Mouse (Mus musculus) intestine, postnatal 0 days (tissue): ENCODE data around the gene Enoph1. TPM values are rescaled to one million over a fixed set of nuclear protein-coding genes. Genes with fewer than 3 reads are reported as not detected.

ENCODE experiments used
- ATAC-seq: fragments of 200-750 bp; cut with Nextera tagmentation; 2 replicates; pipeline ENCODE4 v1.8.0; 2017; ENCODE audit warnings: mild to moderate bottlenecking, moderate TSS enrichment, moderate library complexity
- H3K27ac ChIP-seq: fragments of 300-500 bp; sonication (generic); 2 replicates; pipeline ENCODE4 v1.5.1; 2014; ENCODE audit warnings: mild to moderate bottlenecking, low read depth, low read length, moderate library complexity
- H3K27me3 ChIP-seq: fragments of 300-500 bp; sonication (generic); replicated peaks from 2 replicates; pipeline ENCODE4 v1.6.1; 2014; ENCODE audit warnings: low read length, mixed read lengths; ENCODE audit not compliant: control insufficient read depth, insufficient read depth
- H3K36me3 ChIP-seq: fragments of 300-500 bp; sonication (generic); 2 replicates; pipeline ENCODE4 v1.6.1; 2014; ENCODE audit warnings: mild to moderate bottlenecking, moderate library complexity; ENCODE audit not compliant: control insufficient read depth, insufficient read depth
- H3K4me1 ChIP-seq: fragments of 300-500 bp; sonication (generic); replicated peaks from 2 replicates; pipeline ENCODE4 v1.6.1; 2014; ENCODE audit warnings: antibody characterized with exemption, low read length, mixed read lengths; ENCODE audit not compliant: control insufficient read depth, insufficient read depth
- H3K4me2 ChIP-seq: fragments of 300-500 bp; sonication (generic); replicated peaks from 2 replicates; pipeline ENCODE4 v1.6.1; 2014; ENCODE audit warnings: low read depth, mild to moderate bottlenecking, moderate library complexity
- H3K4me3 ChIP-seq: fragments of 300-500 bp; sonication (generic); 2 replicates; pipeline ENCODE4 v1.5.1; 2014; ENCODE audit warnings: low read depth, low read length
- H3K9ac ChIP-seq: fragments of 300-500 bp; sonication (generic); 2 replicates; pipeline ENCODE4 v1.6.1; 2014; ENCODE audit warnings: mild to moderate bottlenecking, low read depth, low read length
- H3K9me3 ChIP-seq: fragments of 300-500 bp; sonication (generic); 2 replicates; pipeline ENCODE4 v1.6.1; 2016; ENCODE audit warnings: mixed run types; ENCODE audit not compliant: control insufficient read depth
- CTCF ChIP-seq: sonication (generic); IDR thresholded peaks from 2 replicates; pipeline ENCODE4 v1.5.1; 2016; ENCODE audit warnings: low read depth, mild to moderate bottlenecking, control low read depth, antibody characterized with exemption, moderate library complexity
- WGBS: fragments of 180-500 bp; shearing (Covaris S2); extraction: QIAGEN DNeasy Blood & Tissue Kit; methylation state at CpG from one replicate; pipeline ENCODE4 v1.1.7; 2014; 5-methylcytosine and 5-hydroxymethylcytosine counted together
- polyA plus RNA-seq: library from polyadenylated mRNA; unstranded; fragments of >200 nt; fragmentation: Nextera tagmentation; extraction: Ambion mirVana; gene quantifications from 2 replicates; pipeline ENCODE4 v1.2.1, GENCODE M21; 2015

Enoph1 gene
- polyA plus RNA-seq: 26.6 TPM in 2 replicates

- ATAC-seq: peak; percentile 67
- H3K4me1 ChIP-seq: peaks cover 2% of the 10 kb centered on the region; the same call in 1 of the 2 replicates
- H3K9me3 ChIP-seq: no peaks in the 10 kb centered on the region
- peak within 1 kb of the TSS; percentile 99 for H3K4me3 ChIP-seq
- under 1% methylated on average over 54 of the region's 57 CpGs for WGBS
- H3K9ac ChIP-seq: peak within 1 kb of the TSS; percentile 95
- peak within 1 kb of the TSS; percentile 99 for H3K4me2 ChIP-seq
- no peaks in the 10 kb centered on the region for H3K27me3 ChIP-seq
- TF ChIP-seq CTCF: no peak
- H3K36me3 ChIP-seq: peaks cover 8% of the 10 kb centered on the region; the same call in 1 of the 2 replicates
- H3K27ac ChIP-seq: peak within 1 kb of the TSS; percentile 95
Observed at GRCm38 (mm10) chr5:100039602-100040142, at the start of gene Enoph1, which contains the start of gene Hnrnpdl. Enoph1 (plus strand) TSS chr5:100039985. Hnrnpdl (minus strand) TSS chr5:100039664.

- H3K4me2 ChIP-seq: peak overlapping the region; percentile 3; the same call in 1 of the 2 replicates
- TF ChIP-seq CTCF: no peak
- ATAC-seq: peak; percentile 85
- WGBS: 44% methylated on average over 3 of the region's 3 CpGs
- H3K9ac ChIP-seq: no peak overlapping the region
- no peaks in the 10 kb centered on the region for H3K4me1 ChIP-seq
- no peak overlapping the region for H3K4me3 ChIP-seq
- H3K9me3 ChIP-seq: no peaks in the 10 kb centered on the region
- no peaks in the 10 kb centered on the region for H3K27me3 ChIP-seq
- no peaks in the 10 kb centered on the region for H3K36me3 ChIP-seq
- H3K27ac ChIP-seq: peak overlapping the region; percentile 35; the same call in 1 of the 2 replicates
Observed at GRCm38 (mm10) chr5:99994166-99994565, 45.6 kb upstream of the Enoph1 start.

- Histone ChIP-seq H3K9ac (no peak overlapping the region), H3K27me3 (no peaks in the 10 kb centered on the region), H3K4me2 (peak overlapping the region; percentile 3; the same call in 1 of the 2 replicates), H3K4me3 (no peak overlapping the region), H3K4me1 (no peaks in the 10 kb centered on the region), H3K27ac (peak overlapping the region; percentile 35; the same call in 1 of the 2 replicates), H3K9me3 (no peaks in the 10 kb centered on the region), H3K36me3 (no peaks in the 10 kb centered on the region)
- WGBS: 56% methylated on average over 3 of the region's 3 CpGs
- TF ChIP-seq CTCF: no peak
- ATAC-seq: 0 out of 2 replicates have a peak, but pooled peaks have one; percentile 34
Observed at GRCm38 (mm10) chr5:99994680-99995079, 45.1 kb upstream of the Enoph1 start.

GRCm38 (mm10) chr5:100000048-100000447 is 39.7 kb upstream of the Enoph1 start:
- Histone ChIP-seq H3K9me3 (no peaks in the 10 kb centered on the region), H3K27me3 (no peaks in the 10 kb centered on the region), H3K9ac (no peak overlapping the region), H3K27ac (no peak overlapping the region), H3K4me2 (no peak overlapping the region), H3K36me3 (no peaks in the 10 kb centered on the region), H3K4me1 (no peaks in the 10 kb centered on the region; the same call in 1 of the 2 replicates), H3K4me3 (no peak overlapping the region)
- peak; percentile 7; the same call in 1 of the 2 replicates for ATAC-seq
- WGBS: 77% methylated on average over 7 of the region's 7 CpGs
- no peak for TF ChIP-seq CTCF

DNA sequence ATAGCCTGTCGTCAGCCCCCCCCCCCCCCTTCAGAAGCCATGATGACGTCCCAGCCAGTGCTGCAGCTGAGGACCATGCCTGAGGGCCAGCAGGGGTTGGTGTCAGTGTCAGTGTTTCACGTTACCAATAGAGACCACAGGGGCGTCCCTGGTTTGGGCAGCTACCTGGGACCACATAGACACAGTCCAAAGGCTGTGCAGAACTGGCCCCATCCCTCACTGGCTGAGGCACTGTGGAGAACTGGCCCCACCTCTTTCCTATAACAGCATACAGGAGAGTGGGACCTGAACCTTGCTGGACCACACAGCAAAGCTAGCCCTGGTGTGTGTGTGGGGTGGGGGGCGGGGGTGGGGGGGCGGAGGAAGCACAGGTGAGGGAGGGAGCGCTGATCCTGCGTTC is 39.3 kb upstream of the Enoph1 start:
- no peak overlapping the region for H3K9ac ChIP-seq
- 48% methylated on average over 8 of the region's 8 CpGs for WGBS
- H3K4me3 ChIP-seq: no peak overlapping the region
- no peaks in the 10 kb centered on the region for H3K9me3 ChIP-seq
- H3K36me3 ChIP-seq: no peaks in the 10 kb centered on the region
- no peaks in the 10 kb centered on the region; the same call in 1 of the 2 replicates for H3K4me1 ChIP-seq
- no peak overlapping the region for H3K4me2 ChIP-seq
- no peaks in the 10 kb centered on the region for H3K27me3 ChIP-seq
- TF ChIP-seq CTCF: no peak
- ATAC-seq: no peak
- no peak overlapping the region for H3K27ac ChIP-seq

DNA sequence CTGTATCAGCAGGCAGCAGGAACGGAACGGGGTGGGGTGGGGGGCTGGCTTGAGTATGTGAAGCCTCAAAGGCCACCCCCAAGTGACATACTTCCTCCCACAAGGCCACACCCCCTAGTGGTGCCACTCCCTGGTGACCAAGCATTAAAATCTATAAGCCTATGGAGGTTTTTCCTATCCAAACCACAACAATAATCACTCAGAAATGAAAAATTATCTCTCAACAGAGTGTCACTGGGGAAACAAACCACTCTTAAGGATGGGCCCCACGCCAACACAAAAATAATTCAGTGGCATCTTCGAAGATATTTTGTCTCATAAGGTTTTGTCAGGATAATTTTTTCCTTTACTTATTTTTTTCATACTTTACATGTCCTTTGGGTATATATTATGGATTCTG is 35.9 kb upstream of the Enoph1 start:
- no peak for TF ChIP-seq CTCF
- Histone ChIP-seq H3K4me2 (no peak overlapping the region), H3K4me1 (peaks cover 7% of the 10 kb centered on the region), H3K27me3 (no peaks in the 10 kb centered on the region), H3K27ac (no peak overlapping the region), H3K4me3 (no peak overlapping the region), H3K36me3 (no peaks in the 10 kb centered on the region), H3K9me3 (no peaks in the 10 kb centered on the region), H3K9ac (no peak overlapping the region)
- WGBS: 83% methylated on average over 4 of the region's 4 CpGs
- ATAC-seq: no peak
